In genomic region chr3:104218926-104219325, GRCm38 (mm10) we compare ENCODE assay signal across 8 mouse cellular contexts. TPM values are rescaled to one million over a fixed set of nuclear protein-coding genes. Genes with fewer than 3 reads are reported as not detected.
DNase-seq lines count a peak whose midpoint lies in the region; ATAC-seq and TF ChIP-seq lines count a peak whose summit lies in the region.

No protein-coding gene starts in this region.

- peak overlapping the region; percentile 96 for H3K4me3 ChIP-seq in heart, embryonic 13.5 days
- H3K4me3 ChIP-seq in kidney, postnatal 0 days (replicated peaks; ENCODE audit: low read depth, low read length), result peak overlapping the region; percentile 87
- peak overlapping the region; percentile 79 for H3K4me3 ChIP-seq in liver, postnatal 0 days (ENCODE audit: low read depth, low read length)
- H3K4me3 ChIP-seq in neural tube, embryonic 14.5 days (ENCODE audit: low read depth, low read length), result peak overlapping the region; percentile 80

- no peaks in the 10 kb centered on the region for H3K36me3 ChIP-seq in heart, embryonic 13.5 days
- H3K36me3 ChIP-seq in kidney, postnatal 0 days (ENCODE audit: insufficient read depth, low read length), result no peaks in the 10 kb centered on the region
- no peaks in the 10 kb centered on the region for H3K36me3 ChIP-seq in liver, postnatal 0 days (replicated peaks; ENCODE audit: insufficient read depth, low read length)
- no peaks in the 10 kb centered on the region for H3K36me3 ChIP-seq in neural tube, embryonic 14.5 days (ENCODE audit: control insufficient read depth, insufficient read depth, low read length)

- peak overlapping the region; percentile 85 for H3K4me2 ChIP-seq in heart, embryonic 13.5 days
- H3K4me2 ChIP-seq in kidney, postnatal 0 days (ENCODE audit: low read length), result peak overlapping the region; percentile 94
- peak overlapping the region; percentile 74 for H3K4me2 ChIP-seq in liver, postnatal 0 days (ENCODE audit: low read depth, low read length)
- H3K4me2 ChIP-seq in neural tube, embryonic 14.5 days (ENCODE audit: low read depth, low read length), result peak overlapping the region; percentile 69

- peak overlapping the region; percentile 99 for H3K9ac ChIP-seq in heart, embryonic 13.5 days
- H3K9ac ChIP-seq in kidney, postnatal 0 days (ENCODE audit: low read depth, low read length), result peak overlapping the region; percentile 92
- peak overlapping the region; percentile 90 for H3K9ac ChIP-seq in liver, postnatal 0 days (replicated peaks)
- H3K9ac ChIP-seq in neural tube, embryonic 14.5 days (replicated peaks; ENCODE audit: low read depth, low read length), result peak overlapping the region; percentile 92

- H3K27me3 ChIP-seq in heart, embryonic 13.5 days (replicated peaks), result no peaks in the 10 kb centered on the region
- H3K27me3 ChIP-seq in kidney, postnatal 0 days (ENCODE audit: insufficient read depth, low read length), result no peaks in the 10 kb centered on the region
- peaks cover 4% of the 10 kb centered on the region; the same call in 1 of the 2 replicates for H3K27me3 ChIP-seq in liver, postnatal 0 days (ENCODE audit: insufficient read depth, low read length)
- no peaks in the 10 kb centered on the region for H3K27me3 ChIP-seq in neural tube, embryonic 14.5 days (ENCODE audit: control insufficient read depth, insufficient read depth, low read length)

- peak overlapping the region; percentile 98 for H3K27ac ChIP-seq in heart, embryonic 13.5 days (replicated peaks)
- H3K27ac ChIP-seq in kidney, postnatal 0 days, result no peak overlapping the region
- H3K27ac ChIP-seq in liver, postnatal 0 days (ENCODE audit: low read depth), result peak overlapping the region; percentile 88; the same call in 1 of the 2 replicates
- H3K27ac ChIP-seq in neural tube, embryonic 14.5 days (ENCODE audit: low read depth, low read length), result peak overlapping the region; percentile 96; the same call in 1 of the 2 replicates

- ATAC-seq in heart, embryonic 13.5 days (ENCODE audit: extremely low read depth, insufficient number of reproducible peaks, low FRiP score, low TSS enrichment), result no peak
- ATAC-seq in kidney, postnatal 0 days (replicated peaks; ENCODE audit: low FRiP score, low read depth), result no peak
- ATAC-seq in liver, postnatal 0 days, result no peak
- ATAC-seq in neural tube, embryonic 14.5 days (ENCODE audit: low read depth), result no peak
- no peak for ATAC-seq in activated CD4-positive, CD25-positive, alpha-beta regulatory T cell, adult 4 months

- H3K4me1 ChIP-seq in heart, embryonic 13.5 days, result peaks cover 45% of the 10 kb centered on the region
- no peaks in the 10 kb centered on the region; the same call in 1 of the 2 replicates for H3K4me1 ChIP-seq in kidney, postnatal 0 days (replicated peaks; ENCODE audit: insufficient read depth, low read length)
- peaks cover 13% of the 10 kb centered on the region; the same call in 1 of the 2 replicates for H3K4me1 ChIP-seq in liver, postnatal 0 days (ENCODE audit: insufficient read depth)
- H3K4me1 ChIP-seq in neural tube, embryonic 14.5 days (ENCODE audit: control insufficient read depth, insufficient read depth, low read length), result no peaks in the 10 kb centered on the region

- DNase-seq in spleen, postnatal 4 days (ENCODE audit: low spot score in 2 of 2), result peak; percentile 14 to 68
- no peak for DNase-seq in spleen, adult 12 weeks (ENCODE audit: low spot score)
- DNase-seq in embryo, embryonic 10.5 days (ENCODE audit: low spot score), result peak; percentile 40
- peak; percentile 38 for DNase-seq in kidney, postnatal 0 days (ENCODE audit: low spot score)
- peak; percentile 32 for DNase-seq in liver, postnatal 0 days

- WGBS in heart, embryonic 13.5 days, result under 1% methylated on average over 15 of the region's 15 CpGs
- 2% methylated on average over 15 of the region's 15 CpGs for WGBS in kidney, postnatal 0 days
- 2% methylated on average over 15 of the region's 15 CpGs for whole genome bisulfite sequencing in liver, postnatal 0 days (ENCODE audit: insufficient replicate concordance)
- under 1% methylated on average over 15 of the region's 15 CpGs for WGBS in neural tube, embryonic 14.5 days

- no peaks in the 10 kb centered on the region for H3K9me3 ChIP-seq in heart, embryonic 13.5 days
- no peaks in the 10 kb centered on the region for H3K9me3 ChIP-seq in kidney, postnatal 0 days (replicated peaks; ENCODE audit: low read length)
- no peaks in the 10 kb centered on the region for H3K9me3 ChIP-seq in liver, postnatal 0 days (ENCODE audit: low read length)
- no peaks in the 10 kb centered on the region for H3K9me3 ChIP-seq in neural tube, embryonic 14.5 days (ENCODE audit: control insufficient read depth, low read length)

- TF ChIP-seq CTCF in kidney, postnatal 0 days (IDR thresholded peaks at IDR 0.05; ENCODE audit: low read depth), result no peak
- no peak for TF ChIP-seq CTCF in liver, postnatal 0 days (IDR thresholded peaks at IDR 0.05; ENCODE audit: low read depth)

- TF ChIP-seq EP300 in liver, postnatal 0 days (IDR thresholded peaks at IDR 0.05; ENCODE audit: low read depth), result no peak

RNA-seq across cellular contexts. Expression of gene Magi3, which starts 1.2 kb away (rescaled TPM):
- 7.4 and 7.7 TPM in 2 replicates for polyA plus RNA-seq in heart, embryonic 13.5 days (2015; fragmentation: Nextera tagmentation; extraction: Ambion mirVana)
- polyA plus RNA-seq in kidney, postnatal 0 days (2015; fragmentation: Nextera tagmentation; extraction: Ambion mirVana), result 3.2 and 3.4 TPM in 2 replicates
- 2.0 TPM in 2 replicates for polyA plus RNA-seq in liver, postnatal 0 days (2015; fragmentation: Nextera tagmentation; extraction: Ambion mirVana)
- polyA plus RNA-seq in neural tube, embryonic 14.5 days (2014; fragmentation: Nextera tagmentation; extraction: Ambion mirVana), result 10.6 and 11.4 TPM in 2 replicates
- 1 to 10 TPM; 2.1 to 3.0 TPM for polyA plus RNA-seq in activated CD4-positive, CD25-positive, alpha-beta regulatory T cell, adult 4 months (2017; shearing (Covaris generic))
